Mouse (Mus musculus): ENCODE measurements at regions not wholly inside any gene's neighbourhood (a gene's known extent, or its start where the extent isn't known, plus 50 kb on each side); places are given as distances from the start of the nearest gene placed in this dataset.

DNA sequence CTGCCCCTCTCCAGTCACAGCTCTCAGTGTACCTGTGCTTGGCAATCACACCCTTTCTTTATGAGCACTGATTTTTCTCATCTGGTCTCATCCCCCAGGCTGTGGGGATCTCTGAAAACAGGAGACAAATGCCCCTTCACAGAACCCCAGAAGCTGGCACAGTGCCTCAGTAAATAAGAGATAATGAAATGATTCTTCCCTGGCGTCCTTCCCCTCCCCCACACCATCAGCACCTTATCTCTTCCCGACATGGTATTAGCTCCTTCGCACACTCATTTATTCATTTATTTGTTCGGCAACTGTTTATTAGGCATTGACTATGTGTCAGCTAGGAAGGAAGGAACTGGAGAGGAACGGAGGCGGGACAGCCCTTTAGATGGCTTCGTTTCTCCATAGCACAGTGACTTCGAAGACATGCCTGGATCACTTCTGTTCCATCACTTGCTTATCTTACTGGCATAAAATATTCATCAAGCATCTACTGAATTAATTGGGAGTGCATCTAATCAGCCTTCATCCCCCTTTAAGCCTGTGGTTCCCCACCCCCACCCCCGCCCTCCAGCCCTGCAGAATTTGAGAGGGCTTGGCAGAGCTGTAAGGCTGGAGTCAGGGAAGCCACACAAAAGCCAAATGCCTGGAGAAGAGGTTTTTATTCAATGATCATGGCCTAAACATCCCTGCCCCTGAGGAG is 51.6 kb upstream of the Tbc1d21 start:
- Histone ChIP-seq H3K9ac (ENCODE audit: control insufficient read depth, low read depth, low read length, poor library complexity, severe bottlenecking) (no peak overlapping the region), H3K79me2 (ENCODE audit: control insufficient read depth, insufficient read depth, low read length, poor library complexity) (no peaks in the 10 kb centered on the region), H3K4me3 (ENCODE audit: control insufficient read depth in 1 of 2, insufficient read depth in 1 of 2, low read depth in 2 of 2, low read length in 2 of 2) (no peak overlapping the region), H3K27me3 (ENCODE audit: control insufficient read depth in 1 of 2, insufficient read depth in 2 of 2, low read length in 2 of 2) (peaks cover 0 to 3% of the 10 kb centered on the region in 2 experiments; a peak in 1 of 4 replicates), H3K4me1 (ENCODE audit: control insufficient read depth in 1 of 2, insufficient read depth in 2 of 2, low read length in 2 of 2) (no peaks in the 10 kb centered on the region), H3K9me3 (replicated peaks; ENCODE audit: insufficient read depth, low read length) (no peaks in the 10 kb centered on the region), H3K36me3 (ENCODE audit: control insufficient read depth in 1 of 2, insufficient read depth in 2 of 2, low read length in 2 of 2) (no peaks in the 10 kb centered on the region), H3K27ac (ENCODE audit: control insufficient read depth, low read depth, low read length) (no peak overlapping the region)
- TF ChIP-seq NELFE (IDR thresholded peaks at IDR 0.05; ENCODE audit: low read depth, low read length) = no peak
- 0 out of 2 replicates have a peak, but pooled peaks have one; percentile 5 for TF ChIP-seq GATA1 (IDR thresholded peaks at IDR 0.05; ENCODE audit: low read depth, low read length)
- no peak for TF ChIP-seq USF1 (IDR thresholded peaks at IDR 0.05; ENCODE audit: low read depth, low read length)
- DNase-seq (ENCODE audit: low read depth, low spot score) = no peak

DNA sequence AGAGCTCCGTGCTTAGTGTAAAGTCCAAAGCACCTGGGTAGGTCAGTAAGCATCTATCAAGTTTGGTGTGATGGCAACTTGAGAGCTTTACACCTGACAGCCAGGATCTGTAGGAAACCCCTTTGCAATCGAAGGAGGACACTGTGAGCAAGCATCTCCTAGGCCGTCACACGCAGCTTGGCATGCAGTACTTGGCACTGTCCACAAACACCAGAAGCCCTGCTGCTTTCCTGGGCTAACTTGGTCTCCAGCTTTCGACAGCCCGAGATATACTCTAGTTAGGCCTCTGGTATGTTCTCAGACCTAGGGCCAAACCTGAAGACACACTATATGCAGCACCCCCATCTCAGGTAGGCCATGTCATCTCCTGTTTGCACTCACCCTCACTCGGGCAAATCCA is 58.5 kb upstream of the Tbc1d21 start:
- peaks cover 0 to 8% of the 10 kb centered on the region in 2 experiments; a peak in 1 of 4 replicates for H3K27me3 ChIP-seq (ENCODE audit: control insufficient read depth in 1 of 2, insufficient read depth in 2 of 2, low read length in 2 of 2)
- H3K79me2 ChIP-seq (ENCODE audit: control insufficient read depth, insufficient read depth, low read length, poor library complexity) = no peaks in the 10 kb centered on the region
- no peaks in the 10 kb centered on the region for H3K9me3 ChIP-seq (replicated peaks; ENCODE audit: insufficient read depth, low read length)
- H3K9ac ChIP-seq (ENCODE audit: control insufficient read depth, low read depth, low read length, poor library complexity, severe bottlenecking) = no peak overlapping the region
- TF ChIP-seq ETS1 (IDR thresholded peaks at IDR 0.05; ENCODE audit: low read depth, low read length) = no peak
- TF ChIP-seq MYC (IDR thresholded peaks at IDR 0.05; ENCODE audit: low read depth, low read length) = no peak
- TF ChIP-seq JUND (IDR thresholded peaks at IDR 0.05; ENCODE audit: low read depth, low read length) = no peak
- TF ChIP-seq MXI1 (IDR thresholded peaks at IDR 0.05; ENCODE audit: low read depth, low read length) = no peak
- no peak for TF ChIP-seq GABPA (IDR thresholded peaks at IDR 0.05; ENCODE audit: low read depth, low read length)
- no peak overlapping the region for H3K27ac ChIP-seq (ENCODE audit: control insufficient read depth, low read depth, low read length)
- no peaks in the 10 kb centered on the region for H3K4me1 ChIP-seq (ENCODE audit: control insufficient read depth in 1 of 2, insufficient read depth in 2 of 2, low read length in 2 of 2)
- no peak overlapping the region for H3K4me3 ChIP-seq (ENCODE audit: control insufficient read depth in 1 of 2, insufficient read depth in 1 of 2, low read depth in 2 of 2, low read length in 2 of 2)
- no peak for DNase-seq (ENCODE audit: low read depth, low spot score)
- no peaks in the 10 kb centered on the region for H3K36me3 ChIP-seq (ENCODE audit: control insufficient read depth in 1 of 2, insufficient read depth in 2 of 2, low read length in 2 of 2)

DNA sequence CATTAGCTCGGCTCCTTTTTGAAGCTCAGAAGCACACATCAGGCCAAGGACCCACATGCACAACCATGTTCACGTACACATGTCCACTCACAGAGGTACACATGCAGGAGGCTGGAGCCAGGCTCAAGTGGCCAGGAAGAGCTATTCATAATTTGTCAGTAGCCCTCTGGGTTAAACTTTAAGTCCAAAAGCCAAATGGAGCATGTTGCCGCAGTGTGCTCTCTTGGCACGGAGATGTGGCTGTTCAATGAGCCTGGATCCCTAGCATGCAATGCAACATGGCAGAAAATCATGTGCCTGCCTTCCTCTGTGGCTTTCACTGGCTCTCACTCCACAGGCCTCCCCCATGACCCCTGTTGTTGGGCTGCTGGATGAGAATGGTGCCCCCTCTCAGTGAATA is 57.6 kb upstream of the Insyn1 start:
- Histone ChIP-seq H3K9me3 (replicated peaks; ENCODE audit: insufficient read depth, low read length) (no peaks in the 10 kb centered on the region), H3K36me3 (ENCODE audit: control insufficient read depth in 1 of 2, insufficient read depth in 2 of 2, low read length in 2 of 2) (no peaks in the 10 kb centered on the region), H3K4me1 (ENCODE audit: control insufficient read depth in 1 of 2, insufficient read depth in 2 of 2, low read length in 2 of 2) (no peaks in the 10 kb centered on the region), H3K4me3 (ENCODE audit: control insufficient read depth in 1 of 2, insufficient read depth in 1 of 2, low read depth in 2 of 2, low read length in 2 of 2) (no peak overlapping the region), H3K9ac (ENCODE audit: control insufficient read depth, low read depth, low read length, poor library complexity, severe bottlenecking) (no peak overlapping the region), H3K27me3 (ENCODE audit: control insufficient read depth in 1 of 2, insufficient read depth in 2 of 2, low read length in 2 of 2) (peaks cover 0 to 10% of the 10 kb centered on the region in 2 experiments; a peak in 1 of 4 replicates), H3K79me2 (ENCODE audit: control insufficient read depth, insufficient read depth, low read length, poor library complexity) (no peaks in the 10 kb centered on the region), H3K27ac (ENCODE audit: control insufficient read depth, low read depth, low read length) (no peak overlapping the region)
- DNase-seq (ENCODE audit: low read depth, low spot score) = no peak
- no peak for TF ChIP-seq ZMIZ1 (IDR thresholded peaks at IDR 0.05; ENCODE audit: low read depth, low read length)
- TF ChIP-seq BHLHE40 (IDR thresholded peaks at IDR 0.05; ENCODE audit: borderline replicate concordance, low read depth, low read length) = no peak
- no peak for TF ChIP-seq NRF1 (IDR thresholded peaks at IDR 0.05; ENCODE audit: insufficient read depth, low read depth, low read length, poor library complexity, severe bottlenecking)
